Mouse (Mus musculus) midbrain, embryonic 14.5 days (tissue): Measurements from ENCODE around the gene Tmem11. TPM values are rescaled to one million over a fixed set of nuclear protein-coding genes. Genes with fewer than 3 reads are reported as not detected.

Source experiments
- ATAC-seq: fragments of 200-750 bp; cut with Nextera tagmentation; 2 replicates; pipeline ENCODE4 v1.8.0; 2017; ENCODE audit warnings: moderate number of reproducible peaks, moderate library complexity; ENCODE audit not compliant: low FRiP score, low TSS enrichment
- DNase-seq: peaks from one replicate; pipeline ENCODE4 v3.0.0-alpha.2; 2015
- H3K27ac ChIP-seq: fragments of 300-500 bp; sonication (generic); replicated peaks from 2 replicates; pipeline ENCODE4 v1.5.1; 2014; ENCODE audit warnings: mild to moderate bottlenecking, low read depth, low read length, moderate library complexity
- H3K27me3 ChIP-seq: fragments of 300-500 bp; sonication (generic); 2 replicates; pipeline ENCODE4 v1.6.1; 2014; ENCODE audit warnings: low read length, control low read depth, mixed read lengths; ENCODE audit not compliant: control insufficient read depth, insufficient read depth
- H3K36me3 ChIP-seq: fragments of 300-500 bp; sonication (generic); 2 replicates; pipeline ENCODE4 v1.6.1; 2014; ENCODE audit warnings: low read length, control low read depth; ENCODE audit not compliant: control insufficient read depth, insufficient read depth
- H3K4me1 ChIP-seq: fragments of 300-500 bp; sonication (generic); 2 replicates; pipeline ENCODE4 v1.6.1; 2014; ENCODE audit warnings: mild to moderate bottlenecking, antibody characterized with exemption, low read length, control low read depth; ENCODE audit not compliant: control insufficient read depth, insufficient read depth
- H3K4me2 ChIP-seq: fragments of 300-500 bp; sonication (generic); 2 replicates; pipeline ENCODE4 v1.6.1; 2014; ENCODE audit warnings: mild to moderate bottlenecking, low read length, moderate library complexity
- H3K4me3 ChIP-seq: fragments of 300-500 bp; sonication (generic); replicated peaks from 2 replicates; pipeline ENCODE4 v1.5.1; 2014; ENCODE audit warnings: low read depth, low read length
- H3K9ac ChIP-seq: fragments of 300-500 bp; sonication (generic); replicated peaks from 2 replicates; pipeline ENCODE4 v1.6.1; 2014; ENCODE audit warnings: mild to moderate bottlenecking, low read length, moderate library complexity
- H3K9me3 ChIP-seq: fragments of 300-500 bp; sonication (generic); 2 replicates; pipeline ENCODE4 v1.6.1; 2016; ENCODE audit warnings: low read length, control low read depth, mixed read lengths; ENCODE audit not compliant: control insufficient read depth
- WGBS: fragments of 180-500 bp; shearing (Covaris S2); extraction: QIAGEN DNeasy Blood & Tissue Kit; methylation state at CpG from one replicate; pipeline ENCODE4 v1.1.7; 2014; 5-methylcytosine and 5-hydroxymethylcytosine counted together
- polyA plus RNA-seq: library from polyadenylated mRNA; unstranded; fragments of >200 nt; fragmentation: Nextera tagmentation; extraction: Ambion mirVana; gene quantifications from 2 replicates; pipeline ENCODE4 v1.2.1, GENCODE M21; 2014

Tmem11 gene
- polyA plus RNA-seq, 1 experiment from 2014 or later, result 53.7 TPM

GRCm38 (mm10) chr11:60830433-60831052 lies 48.5 kb downstream of the Tmem11 start, which contains the start of gene Dhrs7b:
TSS of gene Dhrs7b (plus strand) at chr11:60830631.
- no peaks in the 10 kb centered on the region for H3K36me3 ChIP-seq
- H3K27ac ChIP-seq, result peak within 1 kb of the TSS; percentile 76
- H3K27me3 ChIP-seq, result no peaks in the 10 kb centered on the region
- peak within 1 kb of the TSS; percentile 83 for H3K4me2 ChIP-seq
- ATAC-seq (peak; percentile 92), DNase-seq (peak; percentile 95)
- H3K4me3 ChIP-seq, result peak within 1 kb of the TSS; percentile 61
- under 1% methylated on average over 34 of the region's 34 CpGs for WGBS
- peaks cover 5% of the 10 kb centered on the region; the same call in 1 of the 2 replicates for H3K4me1 ChIP-seq
- peak within 1 kb of the TSS; percentile 74 for H3K9ac ChIP-seq
- H3K9me3 ChIP-seq, result no peaks in the 10 kb centered on the region

GRCm38 (mm10) chr11:60828903-60829302 lies 50.2 kb downstream of the Tmem11 start:
- 33% methylated on average over 2 of the region's 2 CpGs for WGBS
- peak; percentile 25 for DNase-seq

GRCm38 (mm10) chr11:60827241-60827945 lies 51.7 kb downstream of the Tmem11 start:
- Histone ChIP-seq H3K27ac (no peak overlapping the region), H3K4me1 (peaks cover 5% of the 10 kb centered on the region; the same call in 1 of the 2 replicates), H3K9me3 (no peaks in the 10 kb centered on the region), H3K36me3 (no peaks in the 10 kb centered on the region), H3K27me3 (no peaks in the 10 kb centered on the region), H3K9ac (no peak overlapping the region), H3K4me2 (no peak overlapping the region), H3K4me3 (no peak overlapping the region)
- 10% methylated on average over 4 of the region's 4 CpGs for WGBS
- ATAC-seq (no peak), DNase-seq (no peak)

More at GRCm38 (mm10) chr11:60828903-60829302, 50.2 kb downstream of the Tmem11 start:
- Histone ChIP-seq H3K4me2 (no peak overlapping the region), H3K4me3 (no peak overlapping the region), H3K9me3 (no peaks in the 10 kb centered on the region), H3K4me1 (peaks cover 5% of the 10 kb centered on the region; the same call in 1 of the 2 replicates), H3K27me3 (no peaks in the 10 kb centered on the region), H3K27ac (no peak overlapping the region), H3K9ac (no peak overlapping the region), H3K36me3 (no peaks in the 10 kb centered on the region)
- ATAC-seq, result no peak

GRCm38 (mm10) chr11:60826700-60827099 lies 52.4 kb downstream of the Tmem11 start:
- DNase-seq (no peak), ATAC-seq (no peak)
- no peaks in the 10 kb centered on the region for H3K36me3 ChIP-seq
- H3K9me3 ChIP-seq, result no peaks in the 10 kb centered on the region
- H3K9ac ChIP-seq, result no peak overlapping the region
- no peaks in the 10 kb centered on the region for H3K27me3 ChIP-seq
- peaks cover 5% of the 10 kb centered on the region; the same call in 1 of the 2 replicates for H3K4me1 ChIP-seq
- no peak overlapping the region for H3K27ac ChIP-seq
- H3K4me2 ChIP-seq, result no peak overlapping the region
- H3K4me3 ChIP-seq, result no peak overlapping the region
- WGBS, result 23% methylated on average over 1 of the region's 1 CpGs

- H3K4me1 ChIP-seq, result no peaks in the 10 kb centered on the region
- no peak overlapping the region for H3K9ac ChIP-seq
- no peaks in the 10 kb centered on the region for H3K36me3 ChIP-seq
- H3K4me2 ChIP-seq, result no peak overlapping the region
- H3K4me3 ChIP-seq, result no peak overlapping the region
- DNase-seq, result no peak
- WGBS, result 91% methylated on average over 3 of the region's 3 CpGs
- no peak overlapping the region for H3K27ac ChIP-seq
- H3K27me3 ChIP-seq, result no peaks in the 10 kb centered on the region
- no peaks in the 10 kb centered on the region for H3K9me3 ChIP-seq
- ATAC-seq, result no peak
These were observed 53.9 kb downstream of the Tmem11 start for GRCm38 (mm10) chr11:60825191-60825590.

- no peak overlapping the region for H3K4me3 ChIP-seq
- no peaks in the 10 kb centered on the region for H3K4me1 ChIP-seq
- no peak for DNase-seq
- no peak overlapping the region for H3K9ac ChIP-seq
- 64% methylated on average over 2 of the region's 2 CpGs for WGBS
- no peaks in the 10 kb centered on the region for H3K9me3 ChIP-seq
- H3K27me3 ChIP-seq, result no peaks in the 10 kb centered on the region
- no peak for ATAC-seq
- H3K27ac ChIP-seq, result no peak overlapping the region
- H3K36me3 ChIP-seq, result no peaks in the 10 kb centered on the region
- no peak overlapping the region for H3K4me2 ChIP-seq
These were observed 55.3 kb downstream of the Tmem11 start for GRCm38 (mm10) chr11:60823771-60824170.

GRCm38 (mm10) chr11:60816398-60816797 lies 62.7 kb downstream of the Tmem11 start:
- no peak overlapping the region for H3K4me3 ChIP-seq
- no peak overlapping the region for H3K9ac ChIP-seq
- no peak overlapping the region for H3K4me2 ChIP-seq
- DNase-seq (no peak), ATAC-seq (no peak)
- no peaks in the 10 kb centered on the region for H3K27me3 ChIP-seq
- H3K27ac ChIP-seq, result no peak overlapping the region
- no peaks in the 10 kb centered on the region for H3K36me3 ChIP-seq
- no peaks in the 10 kb centered on the region for H3K4me1 ChIP-seq
- 73% methylated on average over 5 of the region's 5 CpGs for WGBS
- no peaks in the 10 kb centered on the region for H3K9me3 ChIP-seq
